Mouse (Mus musculus) urinary bladder, postnatal 14 days (tissue): ENCODE measurements around the gene Ndufa8.

Source experiments
- DNase-seq: peaks from one replicate; pipeline ENCODE4 v3.0.0; 2021; ENCODE audit warnings: low spot score

Gene Ndufa8

DNA sequence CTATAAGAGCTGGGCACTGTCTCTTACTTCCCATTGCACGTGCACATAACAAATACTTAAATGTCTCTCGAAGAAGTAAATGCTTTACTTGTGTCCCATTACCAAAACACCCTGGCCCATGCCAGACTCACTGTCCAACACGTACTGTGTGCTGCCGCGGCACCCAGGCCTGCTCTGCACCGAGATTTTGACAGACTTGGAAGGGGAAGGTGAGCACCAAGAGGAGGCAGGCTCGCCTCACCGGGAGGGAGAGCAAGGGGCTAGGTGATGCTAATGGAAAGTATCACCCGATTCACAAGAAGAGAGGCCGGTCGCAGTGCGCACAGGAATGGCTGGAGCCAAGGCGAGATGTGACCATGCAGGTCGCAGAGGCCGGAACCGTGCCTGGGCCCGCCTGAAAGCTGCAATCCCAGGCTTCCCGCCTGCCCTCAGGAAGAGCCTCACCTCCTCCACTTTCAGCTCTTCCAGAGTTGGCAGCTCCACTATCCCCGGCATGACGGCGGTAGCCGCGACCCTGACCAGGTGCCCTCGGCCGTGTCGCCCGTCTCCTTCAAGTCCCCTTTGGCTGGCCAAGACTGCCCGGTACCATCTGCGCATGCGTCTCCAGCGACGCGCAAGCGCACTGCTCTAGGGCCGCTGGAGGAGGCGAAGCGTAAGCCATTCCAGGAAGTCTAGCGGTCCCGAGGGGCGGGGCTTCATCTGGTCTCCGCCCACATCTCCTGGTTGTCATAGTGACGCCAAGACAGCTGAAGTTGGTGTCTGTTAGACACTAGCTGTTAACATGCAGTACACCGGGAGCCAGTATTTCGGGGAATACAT, at the start of gene Ndufa8, which contains the start of gene Morn5:
Ndufa8 (minus strand) TSS at position 659 of the 819 bp plus-strand sequence.
Morn5 (plus strand) TSS at position 711 of the 819 bp plus-strand sequence.
- DNase-seq = peak; percentile 97

DNA sequence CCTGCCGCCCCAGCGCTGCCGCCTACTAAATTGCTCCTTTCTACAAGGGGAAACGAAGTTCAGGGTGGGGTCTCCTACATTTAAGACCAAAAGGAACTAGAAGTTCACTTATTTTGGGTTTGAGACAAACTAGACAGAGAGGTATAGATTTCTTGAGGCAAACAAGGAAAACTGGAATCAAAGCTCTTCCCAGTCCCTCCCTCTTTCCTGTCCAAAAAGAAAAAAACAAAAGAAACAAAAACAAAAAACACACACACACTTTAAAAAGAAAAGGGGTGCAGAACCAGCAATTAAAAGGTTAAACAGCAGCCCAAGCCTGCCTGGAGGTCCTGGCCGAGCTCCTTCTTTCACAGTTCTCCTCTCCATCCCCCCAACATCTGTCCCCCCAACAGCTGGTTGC, 48.8 kb upstream of the Ndufa8 start:
- DNase-seq = no peak

DNA sequence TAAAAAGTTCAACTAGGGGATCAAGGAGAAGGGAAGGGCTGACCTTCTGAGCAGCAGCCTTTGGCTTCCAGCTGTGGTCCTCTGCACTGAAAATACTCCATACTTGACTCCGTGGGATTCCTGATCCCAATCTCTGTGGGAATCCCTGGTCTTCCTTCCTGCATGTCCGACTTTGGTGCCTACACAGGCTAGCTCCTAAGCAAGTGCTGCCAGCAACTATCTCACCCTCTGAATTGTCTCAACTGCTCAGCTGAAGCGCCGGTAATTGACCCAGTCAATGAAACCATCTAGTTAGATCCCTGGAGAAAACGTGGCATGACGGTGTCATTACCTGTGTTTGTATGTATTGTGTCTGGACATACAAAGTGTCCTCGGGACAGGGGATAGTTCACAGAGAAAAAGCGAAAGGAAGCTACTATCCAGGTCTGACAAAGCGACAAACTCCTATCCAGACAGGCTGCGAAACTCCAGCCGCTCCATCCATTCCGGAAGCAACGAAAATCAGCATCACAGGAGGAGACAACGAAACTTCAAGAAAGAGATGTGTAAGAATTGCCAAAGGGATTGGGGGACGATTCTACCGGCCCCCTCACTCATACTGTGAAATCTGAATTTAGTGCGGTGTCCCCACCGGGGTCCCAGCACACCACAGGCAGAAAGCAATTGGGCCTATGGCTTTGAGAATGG, 48.1 kb upstream of the Ndufa8 start:
- DNase-seq = no peak

DNA sequence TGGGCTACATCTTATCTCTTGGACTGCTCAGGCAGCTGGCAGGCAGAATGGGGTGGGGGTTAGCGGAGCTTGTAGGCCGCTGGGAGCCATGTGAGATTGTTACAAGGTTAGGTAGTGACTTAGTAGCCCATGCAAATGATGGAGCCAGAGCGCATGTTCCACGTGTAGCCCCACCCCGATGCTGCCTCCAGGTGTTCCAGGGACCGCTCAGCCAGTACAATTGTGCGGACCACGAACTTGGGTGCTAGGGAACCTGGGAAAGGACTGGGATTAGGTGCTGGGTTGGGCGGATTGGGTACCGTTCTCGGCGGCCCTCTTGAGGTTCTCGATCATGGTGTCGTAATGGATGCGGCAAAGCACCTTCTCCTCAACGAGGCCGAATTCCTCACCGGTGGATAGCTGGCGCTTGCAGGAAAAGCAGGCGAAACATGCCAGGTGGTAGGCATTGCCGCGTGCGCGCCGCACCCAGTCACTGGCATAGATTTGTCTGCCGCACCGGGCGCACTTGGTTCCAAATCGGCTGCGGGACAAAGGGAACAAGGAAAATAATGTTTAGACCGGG, 44.8 kb upstream of the Ndufa8 start:
- DNase-seq = no peak

DNA sequence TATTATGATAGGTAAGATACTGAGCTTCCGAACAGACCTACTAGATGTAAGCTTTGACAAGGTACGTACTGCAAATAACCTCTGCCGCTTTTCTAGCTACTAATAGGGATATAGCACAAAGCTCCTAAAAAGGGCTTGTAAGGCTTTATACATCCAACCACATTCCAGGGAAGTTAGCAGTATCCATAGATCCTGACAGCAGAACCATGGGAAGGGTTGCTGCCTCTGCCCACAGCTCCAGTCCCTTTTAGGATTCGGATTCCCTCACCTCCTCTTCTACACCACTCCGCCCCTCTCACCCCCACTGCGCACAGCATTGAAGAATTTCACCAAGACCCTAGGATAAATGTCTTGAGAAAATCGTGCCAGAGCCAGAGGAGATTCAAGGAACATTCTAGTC, 44.1 kb upstream of the Ndufa8 start:
- DNase-seq = no peak

DNA sequence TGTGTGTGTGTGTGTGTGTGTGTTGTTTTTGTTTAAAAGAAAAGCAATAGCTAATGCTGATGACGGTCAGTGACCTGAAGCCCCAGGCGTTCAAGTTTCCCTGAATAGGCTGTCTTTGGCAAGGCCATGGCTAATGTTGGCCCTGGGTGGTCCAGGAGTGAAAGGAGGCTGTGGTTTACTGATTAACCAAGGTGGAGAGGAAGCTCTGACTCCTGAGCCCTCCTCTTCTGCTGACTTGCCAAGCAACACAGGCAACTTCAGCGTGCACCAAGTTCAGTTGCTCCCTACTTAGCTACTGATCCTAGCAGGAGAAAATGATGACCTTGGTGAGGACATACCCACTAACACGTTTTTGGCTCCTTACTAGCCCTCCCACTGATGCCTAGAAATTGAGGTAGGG, 43.5 kb upstream of the Ndufa8 start:
- no peak for DNase-seq

DNA sequence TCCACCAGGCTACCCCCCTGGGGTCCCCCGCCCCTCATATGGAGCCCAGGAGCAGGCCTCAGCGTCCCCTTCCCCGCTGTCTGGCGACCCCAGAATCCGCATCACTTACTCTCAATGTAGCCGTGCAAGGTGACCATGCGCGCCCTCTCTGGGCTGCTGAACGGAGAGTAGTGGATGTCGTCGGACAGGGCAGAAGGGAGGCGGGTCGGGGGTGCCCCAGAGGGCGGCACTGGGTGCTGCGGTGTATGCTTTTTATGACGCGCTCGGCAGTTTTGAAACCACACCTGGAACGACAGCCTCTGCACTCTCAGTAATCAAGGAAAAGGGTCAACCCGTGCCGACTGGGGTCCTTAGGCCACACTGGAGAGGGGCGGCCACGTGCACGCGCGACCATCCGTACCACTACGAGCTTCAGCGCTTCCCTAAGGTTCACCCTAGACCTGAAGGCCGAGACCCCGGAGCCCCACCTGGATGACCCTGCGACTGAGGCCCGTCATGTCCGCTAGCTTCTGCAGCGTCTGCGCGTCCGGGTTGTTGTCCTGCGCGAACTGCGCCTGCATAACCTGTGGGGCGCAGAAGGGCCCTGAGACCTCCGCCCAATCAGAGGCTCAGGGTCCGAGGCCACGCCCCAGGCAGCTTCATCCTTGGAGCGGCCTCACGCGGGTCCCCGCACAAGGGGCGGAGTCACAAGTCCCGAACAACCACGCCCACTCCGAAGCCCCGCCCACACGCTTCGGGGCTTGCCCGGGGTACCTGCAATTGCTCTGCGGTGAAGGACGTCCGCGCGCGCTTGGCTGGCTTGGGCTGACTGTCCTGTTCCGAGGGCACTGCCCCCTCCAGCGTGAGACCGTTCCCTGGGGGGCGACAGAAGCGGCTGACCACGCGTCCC, 41.9 kb upstream of the Ndufa8 start:
- peak; percentile 74 for DNase-seq

DNA sequence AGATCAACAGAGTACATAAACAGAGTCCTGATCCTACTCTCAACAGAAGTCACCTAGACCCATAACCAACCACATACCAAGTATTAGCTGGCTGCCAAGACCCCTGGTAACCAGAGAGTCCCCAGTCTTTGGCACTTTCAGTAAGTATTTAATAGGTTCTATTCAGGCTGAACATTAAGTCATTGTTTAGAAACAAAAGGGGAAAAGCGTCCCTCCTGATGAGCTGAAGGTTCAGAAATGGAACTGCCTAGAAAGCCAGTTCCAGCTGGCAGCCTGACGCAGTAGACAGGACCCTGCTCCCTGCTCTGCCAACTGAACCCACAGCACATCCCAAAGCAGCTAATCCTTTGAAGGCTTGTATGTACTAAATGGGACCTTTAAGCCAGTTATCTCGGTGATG, 40.0 kb upstream of the Ndufa8 start:
- no peak for DNase-seq

DNA sequence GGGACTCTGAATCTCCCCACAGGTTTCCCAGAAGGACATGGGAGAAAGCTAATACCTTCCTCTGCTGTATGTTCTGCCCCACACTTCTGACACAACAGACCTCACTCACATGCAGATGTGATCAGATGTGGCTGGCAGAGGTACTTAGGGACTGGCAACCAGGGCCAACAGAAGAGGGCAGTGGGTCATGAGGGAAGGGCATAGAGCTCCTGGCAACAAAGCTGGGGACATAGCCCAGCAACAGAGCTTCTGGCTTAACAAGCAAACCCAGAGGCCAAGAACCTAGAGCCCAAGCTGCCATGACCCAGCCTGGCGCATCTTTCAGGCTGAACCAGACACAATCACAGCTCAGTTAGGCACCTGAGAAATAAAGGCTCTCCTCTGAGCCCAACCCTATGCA, 35.8 kb upstream of the Ndufa8 start:
- no peak for DNase-seq

DNA sequence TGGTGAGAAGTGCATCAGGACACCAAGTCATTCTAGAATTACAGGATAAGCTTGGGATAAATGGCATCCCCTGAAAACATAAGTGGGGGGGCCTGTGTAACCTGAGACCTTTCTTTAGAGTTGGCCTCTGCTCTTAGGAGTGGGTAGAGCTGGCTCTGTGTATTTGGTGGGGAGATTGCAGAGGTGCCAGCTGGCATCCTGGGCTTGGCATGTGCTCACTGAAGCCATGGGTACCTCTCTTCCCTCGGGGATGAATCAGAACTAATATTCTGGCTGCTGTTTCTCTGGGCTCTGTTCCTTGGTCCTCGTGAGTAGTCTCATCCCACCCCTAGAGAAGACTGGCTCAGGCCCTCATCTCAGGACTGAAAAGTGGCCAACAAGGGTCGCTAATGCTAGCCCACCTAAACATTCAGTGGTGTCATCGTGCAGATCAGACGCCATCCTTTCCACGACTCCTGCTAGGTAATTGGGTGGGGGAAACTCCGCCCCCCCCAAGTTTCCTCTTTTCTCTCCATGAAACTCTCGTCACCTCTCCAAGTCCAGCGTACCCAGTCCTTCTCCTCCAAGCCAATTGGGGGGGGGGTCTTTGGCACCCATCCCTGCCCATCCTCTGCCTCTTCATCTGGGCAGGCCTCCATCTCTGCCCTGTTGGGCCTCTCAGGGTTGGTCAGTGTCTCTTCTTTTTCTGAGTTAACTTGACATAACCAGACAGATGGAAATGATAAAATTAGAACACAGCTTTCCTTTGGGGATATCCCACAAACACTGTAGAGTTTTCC, 33.8 kb upstream of the Ndufa8 start:
- no peak for DNase-seq

DNA sequence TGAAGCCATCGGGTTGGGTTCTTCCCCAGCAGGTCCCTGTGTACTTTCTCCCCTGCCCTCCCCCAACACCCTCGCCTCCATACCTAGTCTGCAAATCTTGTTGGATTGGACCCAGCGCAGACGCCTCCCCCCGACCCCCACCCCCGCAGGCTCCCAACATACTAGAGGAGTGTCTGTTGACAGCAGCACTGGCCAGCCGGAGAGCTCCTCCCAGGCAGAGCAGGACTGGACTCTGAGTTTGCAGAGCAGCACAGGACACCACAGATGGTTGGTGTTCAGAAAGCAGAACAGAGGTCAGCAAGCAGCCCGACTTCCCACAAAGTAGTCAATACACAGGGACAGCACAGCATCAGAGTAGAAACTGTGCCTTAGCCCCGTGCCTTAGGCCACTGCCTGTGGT, 32.2 kb upstream of the Ndufa8 start:
- no peak for DNase-seq

DNA sequence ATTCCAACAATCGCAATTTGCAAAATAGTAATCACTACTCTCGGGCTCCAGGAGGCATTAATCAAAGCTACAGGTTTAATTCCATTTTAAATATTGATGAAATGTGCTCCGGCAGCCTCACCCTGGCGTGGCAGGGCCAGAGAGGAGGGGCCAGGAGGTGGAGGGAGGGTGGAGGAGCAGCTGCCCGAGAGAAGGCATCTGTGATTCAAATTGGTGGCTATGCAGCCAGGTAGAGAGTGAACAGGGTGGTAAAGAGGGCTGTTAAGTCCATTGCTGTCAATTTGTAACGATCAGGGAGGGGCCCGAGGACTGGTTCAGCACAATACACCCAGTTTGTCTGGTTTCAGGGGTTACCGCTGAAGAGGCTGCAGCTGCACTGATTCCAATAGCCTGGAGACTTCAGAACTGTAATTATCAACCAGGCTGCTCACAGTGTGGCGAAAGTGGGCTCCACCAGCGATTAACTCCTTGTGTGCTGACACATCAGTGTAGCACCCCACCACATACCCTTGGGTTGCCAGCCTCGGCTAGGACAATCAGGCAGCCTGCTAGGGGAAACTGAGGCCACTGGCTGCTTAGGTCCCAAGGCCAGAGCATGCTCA, 28.1 kb upstream of the Ndufa8 start:
- DNase-seq = no peak

DNA sequence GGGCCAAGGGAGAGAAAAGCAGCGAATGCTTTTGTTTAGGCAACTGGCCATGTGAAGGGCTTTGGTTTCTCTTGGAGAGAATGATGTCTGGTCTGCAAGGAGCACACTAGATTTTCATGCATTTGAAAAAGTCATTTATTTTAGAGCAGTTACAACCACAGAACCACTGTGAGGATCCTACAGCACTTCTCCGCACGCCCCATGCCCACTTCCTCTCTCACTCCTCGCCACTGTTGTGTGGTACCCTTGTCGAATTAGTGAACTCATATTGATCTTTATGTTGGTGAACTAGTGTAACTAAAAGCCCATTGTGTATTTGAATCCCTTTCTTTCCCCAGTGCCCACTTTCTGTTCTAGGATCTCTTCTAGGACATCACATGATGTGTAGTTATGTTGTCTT, 26.0 kb upstream of the Ndufa8 start:
- no peak for DNase-seq

DNA sequence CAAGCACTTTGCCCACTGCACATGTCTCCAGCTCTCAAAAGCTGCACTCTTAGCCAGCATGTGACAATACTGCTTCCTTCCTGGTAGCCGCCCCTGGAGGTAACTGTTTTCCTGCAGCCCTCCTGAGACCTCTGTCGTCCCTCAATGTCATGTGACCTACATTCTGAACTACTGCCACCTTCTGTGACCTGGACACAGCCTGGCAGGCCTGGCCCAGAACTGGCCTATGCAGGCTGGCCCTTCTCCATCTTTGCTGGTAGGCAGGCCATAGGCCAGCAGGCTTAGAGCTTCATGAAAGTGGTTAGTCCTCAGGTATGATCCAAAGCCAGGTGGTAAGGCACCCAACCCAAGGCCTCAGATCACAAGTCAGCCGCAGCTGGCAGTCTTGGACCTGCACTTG, 24.6 kb upstream of the Ndufa8 start:
- no peak for DNase-seq

DNA sequence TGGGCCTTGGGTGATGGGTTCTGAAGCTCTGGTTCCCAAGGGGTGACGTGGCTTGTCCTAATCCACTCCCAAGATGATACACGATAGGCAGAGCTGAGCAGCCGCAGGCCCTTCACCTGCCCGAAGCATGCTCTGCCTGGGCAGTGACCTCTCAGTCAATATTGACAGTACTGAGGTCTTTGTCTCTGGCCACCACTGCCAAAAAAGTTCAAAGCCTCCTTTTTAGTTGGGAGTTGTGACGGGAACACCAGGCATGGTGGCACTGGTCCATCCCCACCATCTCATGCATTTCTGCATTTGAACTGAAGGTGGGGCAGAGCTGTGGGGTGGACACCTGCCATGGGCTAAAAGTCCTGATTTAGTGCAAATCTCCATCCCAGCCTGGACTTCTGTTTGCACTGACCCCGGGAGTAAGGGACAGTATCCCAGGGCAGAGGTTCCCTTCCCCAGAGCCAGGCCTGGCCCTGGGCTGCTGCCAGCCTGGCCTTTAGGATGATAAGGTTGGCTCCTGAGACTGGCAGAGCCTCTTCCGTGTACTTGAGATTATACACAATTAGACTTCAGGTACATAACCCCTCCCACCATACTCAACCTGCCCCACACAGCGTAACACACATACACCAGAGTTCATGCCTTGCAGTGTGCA, 22.6 kb upstream of the Ndufa8 start:
- DNase-seq = no peak

DNA sequence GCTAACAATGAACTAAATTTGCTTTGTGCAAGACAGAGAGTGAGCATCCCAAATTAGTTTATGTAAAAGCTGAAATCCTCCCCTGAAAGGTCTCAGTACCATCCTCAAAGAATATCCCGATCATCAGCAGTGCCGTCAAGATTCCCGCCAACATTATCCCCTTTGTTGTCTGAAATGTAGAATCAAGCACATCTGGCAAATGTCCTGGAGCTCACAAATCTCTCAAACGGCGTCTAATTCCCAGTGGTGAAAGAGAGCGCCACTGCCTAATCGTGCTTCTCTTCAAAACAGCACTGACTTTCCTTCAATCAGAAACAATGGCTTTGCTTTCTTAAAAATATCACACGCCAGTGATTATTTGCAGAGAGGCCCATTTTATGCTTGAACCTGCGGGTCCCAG, 17.9 kb upstream of the Ndufa8 start:
- DNase-seq = no peak

DNA sequence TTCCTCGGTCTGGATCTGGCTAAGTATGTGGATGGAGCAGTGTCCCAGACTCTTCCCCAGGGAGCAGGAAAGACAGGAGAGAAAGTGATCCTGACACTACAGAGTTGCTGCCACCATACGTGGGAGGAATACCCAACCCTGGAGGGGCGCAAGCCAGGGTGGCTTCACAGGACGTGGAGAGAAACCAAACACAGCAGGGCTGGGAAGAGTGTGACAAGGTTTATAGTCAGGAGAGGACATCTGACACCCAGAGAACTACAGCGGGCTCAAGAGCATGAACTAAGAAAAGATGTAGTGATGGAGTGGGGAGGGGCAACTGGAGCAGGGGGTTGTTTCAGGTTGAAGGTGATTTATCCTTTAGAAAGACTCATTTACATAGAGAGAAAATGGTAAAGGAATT, 12.2 kb upstream of the Ndufa8 start:
- DNase-seq = no peak

DNA sequence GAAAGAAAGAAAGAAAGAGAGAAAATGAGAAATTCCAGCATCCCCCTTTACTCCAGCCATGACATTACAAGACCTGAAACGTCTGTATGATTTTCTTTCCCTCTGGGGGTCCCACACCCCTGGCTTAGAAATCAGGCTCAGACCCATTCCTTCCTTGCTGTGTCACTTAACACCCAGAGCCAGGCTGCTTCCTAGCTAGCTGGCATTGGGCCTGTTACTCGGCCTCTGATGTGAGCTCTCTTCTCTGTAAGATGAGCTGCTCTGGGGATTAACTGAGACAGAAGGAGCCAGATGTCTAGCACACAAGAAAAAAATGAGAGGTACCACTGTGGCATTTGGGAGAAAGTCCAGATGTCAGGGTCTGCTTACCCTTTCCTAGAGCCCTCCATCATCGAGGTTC, 7.0 kb upstream of the Ndufa8 start:
- no peak for DNase-seq

DNA sequence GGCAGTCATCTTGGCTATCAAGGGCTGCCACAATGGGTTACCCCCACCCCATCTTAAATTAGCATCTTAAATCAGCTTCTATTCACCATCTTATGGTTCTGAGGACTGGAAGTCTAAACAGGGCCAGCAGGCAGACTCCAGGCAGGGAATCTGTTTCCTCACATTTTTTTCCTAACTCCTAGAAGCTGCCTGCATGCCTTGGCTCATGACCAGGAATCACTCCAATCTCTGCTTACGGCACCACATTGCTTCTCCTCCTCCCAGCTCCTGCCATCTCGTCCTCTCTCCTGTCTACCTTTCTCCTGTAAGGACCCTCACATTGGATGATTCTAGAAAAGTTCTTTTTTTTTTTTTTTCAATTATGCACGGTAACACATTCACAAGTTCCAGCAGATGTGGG, 4.0 kb upstream of the Ndufa8 start:
- no peak for DNase-seq

DNA sequence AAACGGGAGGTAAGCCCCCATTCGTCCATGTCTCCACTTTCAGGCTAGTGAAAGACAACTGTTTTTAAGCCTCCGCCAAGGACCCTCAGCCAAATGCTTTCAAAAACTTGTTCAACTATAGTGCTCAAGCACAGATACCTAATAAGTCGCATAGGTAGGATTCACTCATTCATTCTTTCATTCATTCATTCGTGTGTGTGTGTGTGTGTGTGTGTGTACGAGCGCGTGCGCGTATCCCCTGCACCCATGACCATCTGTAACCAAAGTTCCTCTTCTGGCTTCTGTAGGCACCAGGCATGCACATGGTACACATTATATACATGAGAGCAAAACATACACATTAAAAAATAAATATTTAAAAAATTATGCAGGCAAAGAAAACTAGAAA, 355 bp upstream of the Ndufa8 start:
- no peak for DNase-seq

DNA sequence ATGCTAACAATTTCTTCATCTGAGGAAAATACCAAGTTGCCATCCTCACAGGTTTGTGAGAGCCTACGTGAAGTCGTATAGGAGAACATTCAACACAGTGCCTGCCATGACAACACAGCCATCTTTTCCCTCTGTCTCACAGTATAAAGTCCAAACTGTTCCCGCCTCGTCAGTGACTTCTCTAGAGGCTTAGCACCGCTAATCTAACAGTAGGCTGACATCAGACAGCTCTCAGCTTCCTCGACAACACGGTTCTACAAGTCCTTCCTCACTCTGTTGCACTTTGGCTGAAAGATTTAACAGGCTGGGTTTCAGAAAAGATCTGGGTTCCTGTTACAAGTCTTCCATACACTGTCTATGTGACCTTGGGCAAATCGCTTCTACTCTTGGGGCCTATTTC, 1.0 kb downstream of the Ndufa8 start:
- DNase-seq = no peak
